Mouse (Mus musculus): ENCODE results near the gene Tdp2.
A peak's percentile ranks its signal among the peaks of the same experiment; 100 is the strongest.

Tdp2 gene

DNA sequence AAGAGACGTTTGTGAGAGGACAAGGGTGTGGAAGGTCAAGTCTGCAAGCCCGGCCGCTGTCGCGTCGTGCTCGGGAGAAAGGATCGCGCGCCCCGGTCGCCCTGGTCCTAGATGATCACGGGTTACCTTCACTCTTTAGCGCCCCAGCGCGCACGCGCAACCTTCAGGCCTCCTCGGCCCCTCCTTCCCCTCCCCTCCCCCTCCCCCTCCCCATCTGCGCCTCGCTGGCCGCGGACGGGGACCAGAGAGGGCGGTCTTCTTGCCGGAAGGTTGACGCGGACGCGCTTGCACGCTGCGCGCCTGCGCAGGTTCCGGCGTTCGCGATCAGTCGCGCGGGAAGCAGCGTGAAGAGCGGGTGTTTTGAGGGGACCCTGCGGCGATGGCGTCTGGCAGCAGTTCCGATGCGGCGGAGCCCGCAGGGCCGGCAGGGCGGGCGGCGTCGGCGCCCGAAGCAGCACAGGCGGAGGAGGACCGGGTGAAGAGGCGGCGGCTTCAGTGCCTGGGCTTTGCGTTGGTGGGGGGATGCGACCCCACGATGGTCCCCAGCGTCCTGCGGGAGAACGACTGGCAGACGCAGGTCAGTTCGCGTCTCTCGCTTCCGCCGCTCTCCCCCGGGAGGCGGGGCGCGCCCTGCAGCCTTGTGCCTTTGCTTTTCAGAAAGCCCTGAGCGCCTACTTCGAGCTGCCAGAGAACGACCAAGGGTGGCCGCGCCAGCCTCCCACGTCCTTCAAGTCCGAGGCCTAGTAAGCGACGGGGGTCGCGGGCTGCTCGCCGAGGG is at the start of gene Tdp2, which contains the start of gene Acot13:
Gene Tdp2, plus strand, starts transcription at position 327 of the 778 bp plus-strand sequence.
Gene Acot13, minus strand, starts transcription at position 188 of the 778 bp plus-strand sequence.
- DNase-seq = peak; percentile 94

GRCm38 (mm10) chr13:24781916-24782315 is 49.6 kb upstream of the Tdp2 start:
- DNase-seq = no peak

- DNase-seq = peak; percentile 71
Observed at GRCm38 (mm10) chr13:24786014-24786490, 45.4 kb upstream of the Tdp2 start.

GRCm38 (mm10) chr13:24787477-24787876 is 44.0 kb upstream of the Tdp2 start:
- no peak for DNase-seq

DNA sequence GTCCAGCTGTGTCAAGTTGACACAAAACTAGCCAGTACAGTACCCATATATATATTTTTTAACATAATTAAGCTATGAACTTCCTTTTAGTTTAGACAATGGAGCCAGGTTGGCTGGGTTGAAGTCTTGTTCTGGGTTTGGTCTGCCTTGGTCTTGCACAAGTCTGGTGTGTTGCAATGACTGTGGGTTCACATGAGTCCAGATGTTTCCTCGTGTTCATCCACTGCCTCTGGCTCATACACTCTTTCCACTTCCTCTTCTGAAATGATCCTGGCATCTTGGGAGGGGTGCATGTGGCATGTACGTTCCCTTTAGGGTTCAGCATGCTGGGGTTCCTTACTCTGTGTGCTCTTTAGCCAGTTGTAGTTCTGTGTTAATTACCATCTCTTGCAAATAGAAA is 40.1 kb upstream of the Tdp2 start:
- DNase-seq = no peak

DNA sequence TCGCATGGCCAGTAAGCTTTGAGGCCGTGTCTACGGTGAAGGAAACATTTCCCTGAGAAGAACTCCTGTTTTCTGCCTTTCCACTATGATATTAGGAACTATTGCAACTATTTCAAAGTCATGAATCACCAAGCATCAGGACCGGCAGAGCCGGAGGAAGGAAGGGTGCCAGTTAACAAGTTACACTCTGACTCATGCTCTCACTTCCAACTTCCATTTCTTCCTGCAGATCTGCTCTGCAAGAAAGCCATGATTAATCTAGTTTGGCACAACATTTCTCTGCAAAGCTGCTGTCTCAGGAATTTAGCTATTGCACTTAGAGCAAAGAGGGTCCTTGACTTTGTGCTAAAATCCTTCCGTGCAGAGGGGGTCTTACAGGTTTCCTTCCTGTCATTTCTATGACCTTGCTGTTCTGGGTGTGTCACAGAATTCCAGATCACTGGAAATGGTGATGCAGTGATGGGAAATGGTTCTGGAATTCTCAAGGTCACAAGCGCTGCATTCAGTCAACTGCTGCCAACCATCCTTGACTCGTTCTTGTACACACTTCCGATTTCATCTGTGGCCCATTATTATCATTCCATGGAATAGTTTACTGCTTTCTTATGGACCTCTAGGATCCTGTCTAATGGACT is 39.0 kb upstream of the Tdp2 start:
- no peak for DNase-seq

DNA sequence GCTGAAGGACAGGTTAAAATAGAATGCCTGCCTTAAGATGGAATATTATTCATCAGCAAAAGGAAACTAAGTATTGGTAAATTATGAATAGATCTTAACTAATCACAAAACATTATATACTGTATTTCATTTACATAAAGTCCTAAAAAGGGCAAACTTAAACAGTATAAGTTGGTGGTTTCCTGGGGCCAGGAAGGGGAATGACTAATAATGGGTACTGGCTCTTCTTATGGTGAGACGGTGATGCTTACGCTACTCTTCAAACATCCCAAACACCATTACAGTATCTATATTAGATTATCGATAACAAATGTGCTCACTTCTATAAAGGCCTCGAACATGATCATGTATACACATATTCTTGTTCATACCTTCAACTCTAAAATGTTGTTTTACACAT is 32.8 kb upstream of the Tdp2 start:
- no peak for DNase-seq

GRCm38 (mm10) chr13:24799378-24799777 is 32.1 kb upstream of the Tdp2 start:
- DNase-seq = no peak

DNA sequence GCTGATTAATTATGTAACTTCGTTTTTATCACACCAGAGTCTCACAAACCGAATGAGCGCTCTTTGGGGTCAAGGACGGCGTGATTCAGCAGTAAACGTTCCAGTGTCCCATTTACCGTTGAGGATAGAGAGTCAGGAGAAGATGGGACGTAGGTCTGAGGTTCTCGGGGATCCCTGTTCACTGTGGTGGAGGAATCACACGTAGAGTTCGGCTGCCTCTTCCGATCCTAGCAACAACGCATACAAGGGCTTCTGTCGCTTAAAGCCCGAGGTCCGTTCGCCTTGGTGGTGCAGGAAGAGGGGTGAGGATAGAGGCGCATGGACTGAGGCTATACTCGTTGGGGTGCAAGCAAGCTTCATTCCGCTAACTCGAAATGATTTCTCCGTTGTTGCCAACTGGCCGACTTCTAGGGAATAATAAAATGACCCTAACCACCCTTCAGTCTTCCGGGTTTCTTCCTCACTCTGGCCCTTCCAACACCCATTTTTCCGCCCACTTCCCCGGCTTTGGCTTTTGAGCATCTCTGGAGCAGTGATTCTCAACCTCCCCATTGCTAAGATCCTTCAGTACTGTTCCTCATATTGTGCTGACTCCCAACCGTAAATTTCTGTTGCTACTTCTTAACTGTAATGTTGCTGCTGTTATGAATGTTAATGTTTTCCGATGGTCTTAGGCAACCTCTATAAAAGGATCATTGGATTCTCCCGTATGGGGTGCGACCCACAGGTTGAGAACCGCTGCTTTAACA is 31.4 kb upstream of the Tdp2 start:
- DNase-seq = peak; percentile 54

GRCm38 (mm10) chr13:24800674-24801307 is 30.7 kb upstream of the Tdp2 start:
- peak; percentile 97 for DNase-seq

- DNase-seq = no peak
Observed at GRCm38 (mm10) chr13:24801308-24801921, 30.1 kb upstream of the Tdp2 start, which contains the start of gene BC005537. Gene BC005537 (plus strand): TSS chr13:24801657.

GRCm38 (mm10) chr13:24802131-24802691 is 29.3 kb upstream of the Tdp2 start:
- DNase-seq = peak; percentile 39

DNA sequence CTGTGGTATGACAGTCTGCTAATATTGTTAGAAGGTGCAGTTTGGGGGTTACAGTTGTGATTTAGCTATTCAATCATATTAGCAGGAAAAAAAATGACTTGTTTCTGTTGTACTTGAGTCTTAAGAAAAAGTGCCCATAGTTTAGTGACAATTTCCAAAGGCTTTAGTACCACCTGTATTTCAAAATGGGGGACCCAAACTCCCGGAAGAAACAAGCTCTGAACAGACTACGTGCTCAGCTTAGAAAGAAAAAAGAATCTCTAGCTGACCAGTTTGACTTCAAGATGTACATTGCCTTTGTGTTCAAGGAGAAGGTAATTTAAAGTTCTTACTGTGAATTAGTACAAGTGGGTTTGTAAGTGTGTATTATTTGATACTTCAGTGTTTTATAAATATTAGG is 28.3 kb upstream of the Tdp2 start:
- no peak for DNase-seq

- peak; percentile 43 for DNase-seq
Observed at GRCm38 (mm10) chr13:24806079-24806478, 25.4 kb upstream of the Tdp2 start.

- DNase-seq = no peak
Observed at GRCm38 (mm10) chr13:24812521-24812920, 19.0 kb upstream of the Tdp2 start.

DNA sequence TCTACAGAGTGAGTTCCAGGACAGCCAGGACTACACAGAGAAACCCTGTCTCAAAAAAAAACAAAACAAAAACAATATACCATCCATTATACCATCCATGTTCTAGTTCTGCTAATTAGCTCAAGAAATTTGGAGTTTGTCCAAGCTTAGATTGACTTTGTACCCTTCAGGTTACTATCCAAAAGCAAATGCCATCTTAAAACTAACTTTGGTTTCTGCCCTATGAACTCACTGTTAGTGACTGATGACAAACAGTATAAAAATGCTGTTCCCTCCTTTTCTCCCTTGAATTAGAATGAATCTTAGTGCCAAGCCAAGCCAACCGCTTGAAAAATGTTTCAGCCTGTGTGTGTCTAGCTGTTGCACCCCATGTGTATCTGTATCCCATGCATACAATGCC is 16.9 kb upstream of the Tdp2 start:
- DNase-seq = no peak

DNA sequence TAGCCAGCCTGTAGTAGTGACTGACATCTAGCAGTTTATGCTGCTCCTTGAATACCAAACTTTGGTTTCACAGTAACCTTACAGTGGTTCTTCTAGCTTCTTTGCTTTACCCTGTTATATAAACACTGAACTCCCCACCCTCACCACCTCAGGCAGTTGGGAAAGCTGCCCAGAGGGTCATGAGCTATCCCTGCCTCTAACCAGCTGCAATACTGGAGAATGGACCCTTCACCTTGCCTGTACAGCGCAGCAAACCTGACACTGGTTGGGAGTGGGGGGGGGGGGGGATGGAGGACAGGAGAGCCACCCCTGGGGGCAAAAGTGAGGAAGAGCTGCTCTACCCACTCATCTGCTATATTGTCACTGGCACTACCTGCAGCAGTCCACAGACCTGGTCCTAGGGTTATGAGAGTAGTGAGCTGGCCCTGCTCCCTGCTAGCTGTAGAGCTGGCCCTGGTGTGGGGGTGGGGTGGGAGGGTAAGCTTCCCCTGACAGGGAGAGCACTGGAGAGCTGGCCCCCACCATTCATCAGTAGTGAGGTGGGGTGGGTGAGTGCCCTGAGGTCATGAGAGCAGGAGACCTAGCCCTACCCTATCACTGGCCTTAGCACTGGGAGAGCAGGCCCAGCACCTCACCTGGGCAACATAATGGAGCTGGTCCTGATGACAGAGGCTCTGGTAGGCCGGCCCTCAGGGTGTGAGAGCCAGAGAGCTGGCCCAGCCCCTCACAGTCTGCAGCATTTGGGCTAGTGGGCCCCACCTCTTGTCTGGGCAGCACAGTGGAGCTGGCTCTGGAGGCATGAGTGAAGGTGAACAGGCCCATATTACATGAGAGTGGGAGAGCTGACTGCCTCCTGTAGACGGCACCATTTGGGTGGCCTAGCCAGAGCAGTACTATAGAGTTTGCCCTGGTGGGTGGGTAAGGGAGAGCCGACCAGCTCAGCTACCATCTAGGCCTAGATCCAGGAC is 15.1 kb upstream of the Tdp2 start:
- DNase-seq = peak; percentile 71

DNA sequence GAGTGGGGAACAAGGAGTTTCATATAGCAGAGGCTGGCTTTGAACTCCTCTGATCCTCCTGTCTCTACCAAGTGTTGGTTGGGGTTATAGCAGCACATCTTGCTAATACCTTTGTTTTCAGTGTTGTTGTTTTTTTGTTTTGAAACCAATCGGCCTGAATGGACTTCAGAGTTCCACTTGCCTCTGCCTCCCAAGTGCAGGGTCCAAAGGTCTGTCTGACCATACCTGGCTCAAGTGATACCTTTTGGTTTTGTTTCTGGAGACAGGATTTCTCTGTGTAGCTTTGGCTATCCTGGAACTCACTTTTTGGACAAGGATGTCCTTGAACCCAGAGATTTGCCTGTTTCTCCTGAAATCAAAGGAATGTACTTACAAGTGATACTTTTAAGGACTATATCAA is 11.5 kb upstream of the Tdp2 start:
- DNase-seq = no peak

DNA sequence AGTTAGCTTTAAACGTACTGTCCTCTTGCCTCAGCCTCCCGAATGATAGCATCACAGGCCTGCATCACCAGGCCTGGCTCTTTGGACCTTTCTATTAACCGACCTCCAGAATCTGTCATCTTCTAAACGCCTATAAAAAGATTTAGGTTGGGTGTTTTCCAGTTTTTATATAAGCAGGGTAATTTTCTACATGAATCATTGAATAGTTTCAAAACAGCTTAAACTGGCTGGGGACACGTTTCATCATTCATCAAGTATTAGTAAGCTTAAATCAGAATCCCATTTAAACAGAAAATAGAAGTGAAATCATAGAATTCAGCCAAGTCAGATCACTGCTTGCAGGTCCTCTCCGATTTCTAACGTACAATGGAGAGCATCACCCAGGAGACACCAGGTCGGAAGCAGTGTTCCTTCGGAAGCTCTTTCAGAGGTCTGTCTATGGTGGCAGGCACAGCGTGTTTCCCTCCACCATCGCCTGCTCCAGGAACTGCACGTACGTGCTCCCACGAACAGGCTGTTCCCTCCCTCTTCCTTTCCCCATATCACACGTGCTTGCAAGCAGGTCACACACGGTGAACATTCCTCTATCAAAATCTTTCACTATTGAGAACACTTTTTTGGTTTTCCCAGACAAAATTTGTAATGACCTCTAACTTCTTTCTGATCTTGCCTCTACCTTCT is 8.7 kb upstream of the Tdp2 start:
- no peak for DNase-seq

DNA sequence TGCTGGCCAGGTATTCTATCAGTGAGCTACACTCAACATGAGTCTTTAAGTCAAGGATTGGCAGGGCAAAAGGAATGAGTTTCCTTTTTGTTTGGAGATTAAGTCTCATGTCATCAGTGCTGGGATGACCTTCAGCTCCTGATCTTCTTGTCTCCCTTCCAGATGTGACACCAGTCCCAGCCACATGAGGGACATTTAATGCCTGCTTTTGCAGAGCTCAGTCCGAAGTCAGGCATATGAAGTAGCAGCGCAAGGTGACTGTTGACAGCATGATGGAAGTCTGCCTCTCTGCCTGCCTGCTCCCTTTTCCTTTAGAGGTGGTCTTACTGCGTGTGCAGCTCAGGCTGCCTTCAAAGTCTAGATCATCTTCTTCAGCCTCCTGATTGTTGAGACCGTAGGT is 6.8 kb upstream of the Tdp2 start:
- DNase-seq = no peak
